ENCODE assay signal across 8 mouse cellular contexts in genomic region chr11:50223783-50224662, GRCm38 (mm10). TPM values are rescaled to one million over a fixed set of nuclear protein-coding genes. Genes with fewer than 3 reads are reported as not detected.
DNase-seq lines count a peak whose midpoint lies in the region; ATAC-seq and TF ChIP-seq lines count a peak whose summit lies in the region.

No protein-coding gene starts in this region.

- H3K9ac ChIP-seq in heart, embryonic 15.5 days: peak overlapping the region; percentile 94
- H3K9ac ChIP-seq in forebrain, embryonic 15.5 days (replicated peaks): peak overlapping the region; percentile 95
- H3K9ac ChIP-seq in liver, embryonic 13.5 days: peak overlapping the region; percentile 99

- 6% methylated on average over 17 of the region's 17 CpGs for WGBS in heart, embryonic 15.5 days
- 6% methylated on average over 17 of the region's 17 CpGs for WGBS in forebrain, embryonic 15.5 days
- 4% methylated on average over 17 of the region's 17 CpGs for WGBS in liver, embryonic 13.5 days (ENCODE audit: insufficient replicate concordance)
- WGBS in small intestine, adult 2 months: 3% methylated on average over 17 of the region's 17 CpGs

- DNase-seq in heart, postnatal 10 days: no peak
- no peak for DNase-seq in liver, embryonic 13.5 days
- DNase-seq in thymus, adult 18-20 months: no peak
- no peak for DNase-seq in ovary, postnatal 10 days (ENCODE audit: low spot score)

- no peak for ATAC-seq in heart, embryonic 15.5 days (replicated peaks; ENCODE audit: insufficient number of reproducible peaks, insufficient read depth, low FRiP score, low read depth)
- peak; percentile 14 for ATAC-seq in activated CD4-positive, CD25-positive, alpha-beta regulatory T cell, adult 4 months
- ATAC-seq in forebrain, embryonic 15.5 days (replicated peaks): peak; percentile 12; the same call in 1 of the 2 replicates
- ATAC-seq in liver, embryonic 13.5 days (ENCODE audit: low read depth): no peak

- intact Hi-C loops in heart, postnatal 10 days (cut with DNase I): no loop called here

- H3K4me2 ChIP-seq in heart, embryonic 15.5 days: peak overlapping the region; percentile 88
- H3K4me2 ChIP-seq in forebrain, embryonic 15.5 days (replicated peaks): peak overlapping the region; percentile 76
- peak overlapping the region; percentile 86 for H3K4me2 ChIP-seq in liver, embryonic 13.5 days

- TF ChIP-seq POLR2A in small intestine, adult 2 months (IDR thresholded peaks at IDR 0.05; ENCODE audit: low read depth, low read length): no peak; the same call in 1 of the 2 replicates

- no peaks in the 10 kb centered on the region for H3K9me3 ChIP-seq in heart, embryonic 15.5 days (replicated peaks)
- no peaks in the 10 kb centered on the region for H3K9me3 ChIP-seq in forebrain, embryonic 15.5 days
- H3K9me3 ChIP-seq in liver, embryonic 13.5 days (replicated peaks): no peaks in the 10 kb centered on the region

- peak overlapping the region; percentile 88 for H3K4me3 ChIP-seq in heart, embryonic 15.5 days
- peak overlapping the region; percentile 93 for H3K4me3 ChIP-seq in forebrain, embryonic 15.5 days
- H3K4me3 ChIP-seq in liver, embryonic 13.5 days (replicated peaks): peak overlapping the region; percentile 92
- peak overlapping the region; percentile 91 for H3K4me3 ChIP-seq in small intestine, adult 2 months (ENCODE audit: low read depth, low read length)

- H3K4me1 ChIP-seq in heart, embryonic 15.5 days (replicated peaks): peaks cover 37% of the 10 kb centered on the region
- H3K4me1 ChIP-seq in forebrain, embryonic 15.5 days: peaks cover 45% of the 10 kb centered on the region
- H3K4me1 ChIP-seq in liver, embryonic 13.5 days (replicated peaks): peaks cover 68% of the 10 kb centered on the region
- H3K4me1 ChIP-seq in small intestine, adult 2 months (ENCODE audit: control insufficient read depth, insufficient read depth, insufficient read length, low read length): peaks cover 32% of the 10 kb centered on the region

- H3K27me3 ChIP-seq in heart, embryonic 15.5 days: no peaks in the 10 kb centered on the region
- no peaks in the 10 kb centered on the region for H3K27me3 ChIP-seq in forebrain, embryonic 15.5 days
- no peaks in the 10 kb centered on the region for H3K27me3 ChIP-seq in liver, embryonic 13.5 days
- H3K27me3 ChIP-seq in small intestine, adult 2 months (ENCODE audit: control insufficient read depth, insufficient read depth, low read length): no peaks in the 10 kb centered on the region

- H3K36me3 ChIP-seq in heart, embryonic 15.5 days: no peaks in the 10 kb centered on the region
- H3K36me3 ChIP-seq in forebrain, embryonic 15.5 days: no peaks in the 10 kb centered on the region
- peaks cover 12% of the 10 kb centered on the region; the same call in 1 of the 2 replicates for H3K36me3 ChIP-seq in liver, embryonic 13.5 days
- no peaks in the 10 kb centered on the region for H3K36me3 ChIP-seq in small intestine, adult 2 months (ENCODE audit: control insufficient read depth, insufficient read depth, low read length)

- no peak for TF ChIP-seq CTCF in small intestine, adult 2 months (IDR thresholded peaks at IDR 0.05; ENCODE audit: extremely low read depth, insufficient read length, insufficient replicate concordance, low read depth, low read length)

- peak overlapping the region; percentile 77 for H3K27ac ChIP-seq in heart, embryonic 15.5 days
- H3K27ac ChIP-seq in forebrain, embryonic 15.5 days (replicated peaks): peak overlapping the region; percentile 95
- peak overlapping the region; percentile 98 for H3K27ac ChIP-seq in liver, embryonic 13.5 days
- peak overlapping the region; percentile 90 for H3K27ac ChIP-seq in small intestine, adult 2 months (ENCODE audit: insufficient read depth, low read depth, low read length)

RNA-seq across cellular contexts. Expression of gene Mgat4b, which starts 13.3 kb away (rescaled TPM):
- polyA plus RNA-seq in heart, embryonic 15.5 days (2015; fragmentation: Nextera tagmentation; extraction: Ambion mirVana): 29.2 and 35.5 TPM in 2 replicates
- 100 to 1,000 TPM; 122 to 127 TPM for total RNA-seq in heart, postnatal 10 days (2021)
- 1 to 10 TPM; 1.0 to 1.2 TPM for polyA plus RNA-seq in activated CD4-positive, CD25-positive, alpha-beta regulatory T cell, adult 4 months (2017; shearing (Covaris generic))
- polyA plus RNA-seq in forebrain, embryonic 15.5 days (2015; fragmentation: Nextera tagmentation; extraction: Ambion mirVana): 40.3 and 46.3 TPM in 2 replicates
- polyA plus RNA-seq in liver, embryonic 13.5 days (2015; fragmentation: Nextera tagmentation; extraction: Ambion mirVana): 11.4 and 12.1 TPM in 2 replicates
- polyA plus RNA-seq in small intestine, adult 2 months (2012; rRNA removed): 116 and 171 TPM in 2 replicates

RNA-seq across cellular contexts. Expression of gene Sqstm1, which starts 13.4 kb away (rescaled TPM):
- polyA plus RNA-seq in heart, embryonic 15.5 days (2015; fragmentation: Nextera tagmentation; extraction: Ambion mirVana): 213 and 270 TPM in 2 replicates
- total RNA-seq in heart, postnatal 10 days (2021): 100 to 1,000 TPM; 239 to 247 TPM
- 10 to 100 TPM; 51.8 to 58.9 TPM for polyA plus RNA-seq in activated CD4-positive, CD25-positive, alpha-beta regulatory T cell, adult 4 months (2017; shearing (Covaris generic))
- polyA plus RNA-seq in forebrain, embryonic 15.5 days (2015; fragmentation: Nextera tagmentation; extraction: Ambion mirVana): 285 and 303 TPM in 2 replicates
- polyA plus RNA-seq in liver, embryonic 13.5 days (2015; fragmentation: Nextera tagmentation; extraction: Ambion mirVana): 132 and 133 TPM in 2 replicates
- polyA plus RNA-seq in small intestine, adult 2 months (2012; rRNA removed): 89.1 and 171 TPM in 2 replicates

RNA-seq across cellular contexts. Expression of gene Ltc4s, which starts 14.4 kb away (rescaled TPM):
- 1.6 and 2.6 TPM in 2 replicates for polyA plus RNA-seq in heart, embryonic 15.5 days (2015; fragmentation: Nextera tagmentation; extraction: Ambion mirVana)
- 1 to 10 TPM; 5.0 to 5.9 TPM for total RNA-seq in heart, postnatal 10 days (2021)
- not detected for polyA plus RNA-seq in activated CD4-positive, CD25-positive, alpha-beta regulatory T cell, adult 4 months (2017; shearing (Covaris generic))
- 2.4 and 3.1 TPM in 2 replicates for polyA plus RNA-seq in forebrain, embryonic 15.5 days (2015; fragmentation: Nextera tagmentation; extraction: Ambion mirVana)
- 0.49 and 0.99 TPM in 2 replicates for polyA plus RNA-seq in liver, embryonic 13.5 days (2015; fragmentation: Nextera tagmentation; extraction: Ambion mirVana)
- 44.3 and 51.3 TPM in 2 replicates for polyA plus RNA-seq in small intestine, adult 2 months (2012; rRNA removed)

RNA-seq across cellular contexts. Expression of gene Mrnip, which starts 49.8 kb away (rescaled TPM):
- 7.9 and 12.2 TPM in 2 replicates for polyA plus RNA-seq in heart, embryonic 15.5 days (2015; fragmentation: Nextera tagmentation; extraction: Ambion mirVana)
- 1 to 10 TPM; 6.0 TPM for total RNA-seq in heart, postnatal 10 days (2021)
- polyA plus RNA-seq in activated CD4-positive, CD25-positive, alpha-beta regulatory T cell, adult 4 months (2017; shearing (Covaris generic)): 10 to 100 TPM; 11.2 to 12.6 TPM
- 28.6 and 31.9 TPM in 2 replicates for polyA plus RNA-seq in forebrain, embryonic 15.5 days (2015; fragmentation: Nextera tagmentation; extraction: Ambion mirVana)
- polyA plus RNA-seq in liver, embryonic 13.5 days (2015; fragmentation: Nextera tagmentation; extraction: Ambion mirVana): 8.1 and 8.5 TPM in 2 replicates
- polyA plus RNA-seq in small intestine, adult 2 months (2012; rRNA removed): 0.95 and 3.8 TPM in 2 replicates

Comparison
In these comparisons a context has a peak if more than half of its experiments do, and no peak if none do; other contexts are left out.
1. ATAC-seq: peak in activated CD4-positive, CD25-positive, alpha-beta regulatory T cell, adult 4 months (single experiment) and forebrain, embryonic 15.5 days (single experiment); none in heart, embryonic 15.5 days (single experiment) and liver, embryonic 13.5 days (single experiment).
2. RNA of gene Ltc4s, which starts 14.4 kb away (polyA plus RNA-seq): 44.3 to 51.3 TPM in small intestine, adult 2 months; 2.4 to 3.1 TPM in forebrain, embryonic 15.5 days, 1.6 to 2.6 TPM in heart, embryonic 15.5 days, 0.49 to 0.99 TPM in liver, embryonic 13.5 days and not detected in activated CD4-positive, CD25-positive, alpha-beta regulatory T cell, adult 4 months; every median in the first group is over 10 times any median in the second.
3. Peak in every context shown above with its lines, with median percentiles within 50 percentile points of each other: H3K27ac ChIP-seq, H3K4me2 ChIP-seq, H3K4me3 ChIP-seq and H3K9ac ChIP-seq.